Comparison of ENCODE assay signal across 21 mouse cellular contexts in genomic region chr3:131660126-131660525, GRCm38 (mm10).
DNase-seq lines count a peak whose midpoint lies in the region; ATAC-seq and TF ChIP-seq lines count a peak whose summit lies in the region.
"Had no signal": no experiment of that assay in that cellular context is flagged by ENCODE, and none has a peak within 500 bp of the region (broad histone marks: within the 10 kb centered on the region; RNA-seq: fewer than 3 reads in every experiment).

No protein-coding gene starts in this region.

- H3K36me3 ChIP-seq in C2C12 (ENCODE audit: control insufficient read depth, insufficient read depth): no peaks in the 10 kb centered on the region
- H3K36me3 ChIP-seq in myocyte (ENCODE audit: control insufficient read depth, insufficient read depth): no peaks in the 10 kb centered on the region
- H3K36me3 ChIP-seq: embryonic facial prominence, embryonic 10.5 days; embryonic facial prominence, embryonic 12.5 days; forebrain, embryonic 15.5 days; G1E had no signal

- H3K27me3 ChIP-seq in C2C12 (ENCODE audit: control insufficient read depth, insufficient read depth, insufficient read length) (no peaks in the 10 kb centered on the region), myocyte (ENCODE audit: control insufficient read depth, insufficient read depth, insufficient read length) (no peaks in the 10 kb centered on the region)
- H3K27me3 ChIP-seq: CH12.LX; embryonic facial prominence, embryonic 12.5 days; forebrain, embryonic 13.5 days; forebrain, embryonic 15.5 days had no signal

- no peak for TF ChIP-seq POLR2A in myocyte (IDR thresholded peaks at IDR 0.05; ENCODE audit: insufficient read length, low read depth)

- H3K79me2 ChIP-seq in C2C12 (ENCODE audit: control insufficient read depth, insufficient read depth) (no peaks in the 10 kb centered on the region), myocyte (ENCODE audit: control insufficient read depth, insufficient read depth) (no peaks in the 10 kb centered on the region)

- no peak for ATAC-seq in CD4-positive, CD25-positive, alpha-beta regulatory T cell, adult 4 months
- ATAC-seq: forebrain, embryonic 13.5 days; forebrain, embryonic 15.5 days; forebrain, postnatal 0 days had no signal

- DNase-seq in 3T3-L1 (ENCODE audit: low read depth, low spot score): peak; percentile 60
- no peak for DNase-seq in cerebellum, adult 11-12 months
- DNase-seq: adrenal gland, adult 2 months; adrenal gland, postnatal 10 days; adrenal gland, postnatal 25 days; B cell, adult 2 months; cerebellum, adult 11 months; cerebellum, adult 2 months; cerebellum, adult 9-10 months; cerebellum, postnatal 10 days; cerebellum, postnatal 25 days; forebrain, postnatal 0 days had no signal

- no peak overlapping the region for H3ac ChIP-seq in C2C12 (ENCODE audit: control insufficient read depth, insufficient read length, low read depth)
- H3ac ChIP-seq in myocyte (ENCODE audit: control insufficient read depth, insufficient read length): no peak overlapping the region

- H3K79me3 ChIP-seq in C2C12 (ENCODE audit: low read depth): no peaks in the 10 kb centered on the region

- no peak for TF ChIP-seq CTCF in C2C12 (IDR thresholded peaks at IDR 0.05; ENCODE audit: control insufficient read depth, insufficient read depth, insufficient read length)

- peak overlapping the region; percentile 60 for H3K4me2 ChIP-seq in myocyte (ENCODE audit: low read depth)
- H3K4me2 ChIP-seq: embryonic facial prominence, embryonic 12.5 days; forebrain, embryonic 13.5 days; forebrain, embryonic 15.5 days had no signal

- H3K4me3 ChIP-seq in C2C12 (ENCODE audit: insufficient read depth, poor library complexity, severe bottlenecking): no peak overlapping the region
- H3K4me3 ChIP-seq in myocyte: no peak overlapping the region
- H3K4me3 ChIP-seq: embryonic facial prominence, embryonic 10.5 days; embryonic facial prominence, embryonic 12.5 days; forebrain, embryonic 13.5 days; forebrain, embryonic 15.5 days had no signal

TF ChIP-seq in C2C12, 6 proteins besides CTCF, POLR2A, EP300 and RAD21:
- TF ChIP-seq FOSL1 (IDR thresholded peaks at IDR 0.05; ENCODE audit: insufficient read depth, low read length, poor library complexity, severe bottlenecking): peak; percentile 33
- no peak for TF ChIP-seq USF1 (IDR thresholded peaks at IDR 0.05; ENCODE audit: low read depth)
- TF ChIP-seq CEBPB (IDR thresholded peaks at IDR 0.05; ENCODE audit: low read depth): no peak

TF ChIP-seq in myocyte, 11 proteins besides CTCF, POLR2A, EP300 and RAD21:
- TF ChIP-seq POLR2AphosphoS2 (IDR thresholded peaks at IDR 0.05; ENCODE audit: insufficient read length, low read depth) (no peak), E2F4 (IDR thresholded peaks at IDR 0.05; ENCODE audit: insufficient read depth) (no peak), MYOG (IDR thresholded peaks at IDR 0.05; ENCODE audit: control insufficient read depth in 1 of 3, insufficient read depth in 1 of 3, insufficient read length in 2 of 3, low read depth in 2 of 3) (no peak), SRF (IDR thresholded peaks at IDR 0.05; ENCODE audit: control insufficient read depth, insufficient read length, low read depth) (no peak), MYOD1 (IDR thresholded peaks at IDR 0.05; ENCODE audit: control insufficient read depth in 1 of 3, insufficient read length in 2 of 3, low read depth in 2 of 3) (no peak), USF1 (IDR thresholded peaks at IDR 0.05; ENCODE audit: low read depth) (no peak), REST (IDR thresholded peaks at IDR 0.05; ENCODE audit: insufficient read depth, insufficient read length) (no peak), TCF12 (IDR thresholded peaks at IDR 0.05; ENCODE audit: insufficient read depth, poor library complexity, severe bottlenecking) (no peak), CEBPB (IDR thresholded peaks at IDR 0.05; ENCODE audit: insufficient read depth, poor library complexity, severe bottlenecking) (no peak), MAX (IDR thresholded peaks at IDR 0.05; ENCODE audit: low read depth) (no peak), TCF3 (IDR thresholded peaks at IDR 0.05; ENCODE audit: insufficient read length, low read depth) (no peak)
